Mouse (Mus musculus): ENCODE results near the gene Camk2d.

GRCm38 (mm10) chr3:126737128-126737527, 141.0 kb downstream of the Camk2d start:
- no peak for TF ChIP-seq RAD21 (IDR thresholded peaks at IDR 0.05; ENCODE audit: low read depth, low read length)
- no peak for TF ChIP-seq MXI1 (IDR thresholded peaks at IDR 0.05; ENCODE audit: low read depth, low read length)
- TF ChIP-seq E2F4 (IDR thresholded peaks at IDR 0.05; ENCODE audit: insufficient replicate concordance, low read depth, low read length): no peak
- no peak for TF ChIP-seq CHD2 (IDR thresholded peaks at IDR 0.05; ENCODE audit: low read length)
- no peak for TF ChIP-seq BHLHE40 (IDR thresholded peaks at IDR 0.05; ENCODE audit: low read depth, low read length)
- no peak for TF ChIP-seq CTCF (conservative IDR thresholded peaks at IDR 0.05 in 1 of 2, IDR thresholded peaks at IDR 0.05 in 1 of 2; ENCODE audit: low read depth in 2 of 2, low read length in 2 of 2)
- TF ChIP-seq POLR2A (IDR thresholded peaks at IDR 0.05; ENCODE audit: low read depth, low read length): no peak
- TF ChIP-seq NELFE (IDR thresholded peaks at IDR 0.05; ENCODE audit: low read depth, low read length): no peak
- no peak for TF ChIP-seq JUND (conservative IDR thresholded peaks at IDR 0.05; ENCODE audit: low read depth, low read length)

Measured in CH12.LX (cell line).